Mouse (Mus musculus) monocyte, adult 59 days (primary cell): ENCODE measurements around the gene Olfr1179. TPM values are rescaled to one million over a fixed set of nuclear protein-coding genes. Genes with fewer than 3 reads are reported as not detected.

Source experiments
- total RNA-seq, 2 experiments: library from RNA; stranded (reverse); gene quantifications; one replicate each; pipeline ENCODE4 v1.2.4; 2023

Gene Olfr1179
- not detected for total RNA-seq

DNA sequence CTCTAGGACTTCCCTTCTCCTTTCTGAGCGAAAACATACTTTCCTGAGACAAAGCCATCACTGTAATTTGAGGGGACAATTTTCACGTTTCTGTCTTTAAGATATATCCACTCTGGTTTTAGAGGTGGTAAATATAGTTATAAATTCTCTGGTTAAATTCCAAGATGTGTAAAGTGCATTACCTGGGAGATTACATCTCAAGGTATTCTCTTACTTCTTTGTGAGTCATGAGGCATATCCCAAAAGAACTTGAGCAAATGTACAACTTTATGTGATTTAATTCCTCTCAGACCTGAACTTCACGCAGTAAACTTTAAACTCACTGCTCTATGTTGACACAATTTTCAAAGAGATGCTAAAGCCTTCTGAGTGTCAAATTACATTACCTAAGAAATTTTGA lies at the start of gene Olfr1179:
Gene Olfr1179 (minus strand): TSS at position 101 of the 400 bp plus-strand sequence.

GRCm38 (mm10) chr2:88454567-88454966 lies 48.3 kb upstream of the Olfr1179 start, which contains the start of gene Olfr1183:
Olfr1183 (plus strand) TSS chr2:88454867.

DNA sequence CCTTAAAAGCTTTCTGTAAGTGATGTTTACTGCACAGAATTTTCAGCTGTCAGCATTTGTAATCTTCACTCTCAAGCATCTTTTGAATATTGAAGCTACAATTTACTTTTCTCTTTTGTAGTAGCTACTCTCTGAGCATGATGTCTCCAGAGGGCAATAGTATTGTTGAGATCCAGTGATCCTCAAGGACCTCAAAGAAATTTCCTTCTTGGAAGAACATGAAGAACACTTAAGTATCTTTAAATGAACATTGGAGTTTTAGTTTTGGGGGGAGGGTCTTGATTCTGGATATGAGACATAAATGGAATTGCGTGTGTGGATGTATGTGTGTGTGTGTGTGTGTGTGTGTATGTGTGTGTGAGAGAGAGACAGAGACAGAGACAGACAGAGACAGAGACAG lies 42.8 kb upstream of the Olfr1179 start, which contains the start of gene Gm13757:
Gene Gm13757 (minus strand): TSS at position 101 of the 400 bp plus-strand sequence.

GRCm38 (mm10) chr2:88426071-88426470 lies 19.8 kb upstream of the Olfr1179 start, which contains the start of gene Olfr1181:
Olfr1181 (minus strand) TSS chr2:88426171.

DNA sequence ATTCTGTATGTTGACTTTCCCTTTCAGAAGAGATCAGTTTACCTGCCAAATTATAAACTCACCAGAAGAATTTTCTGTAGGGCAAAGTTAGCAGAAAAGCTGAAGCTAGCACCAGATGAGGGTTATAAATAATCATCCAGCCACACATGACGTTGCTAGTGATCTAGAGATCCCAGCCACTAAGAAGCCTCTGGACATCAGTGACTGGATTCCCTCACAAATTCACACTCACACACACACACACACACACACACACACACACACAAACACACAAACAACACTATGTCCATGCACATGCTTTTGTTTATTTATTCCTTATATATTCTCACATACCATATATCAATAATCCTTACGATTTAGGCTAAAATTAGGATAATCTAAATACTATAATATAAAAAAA lies 12.8 kb upstream of the Olfr1179 start, which contains the start of gene Olfr1180:
Gene Olfr1180 (minus strand): TSS at position 101 of the 400 bp plus-strand sequence.

GRCm38 (mm10) chr2:88386762-88387161 lies 19.5 kb downstream of the Olfr1179 start, which contains the start of gene Olfr1178:
Olfr1178 (plus strand) TSS chr2:88387062.

Other genes with a start within 250 kb of the Olfr1179 start
- not detected for gene Olfr1168, start 224.6 kb downstream of the Olfr1179 start, total RNA-seq
- gene Olfr1170, start 178.1 kb downstream of the Olfr1179 start, total RNA-seq = not detected
- under 1 TPM in 1 of 2 experiments, not detected in 1; 0.08 TPM for gene Olfr1173, start 126.6 kb downstream of the Olfr1179 start, total RNA-seq
- gene Olfr1174-ps, start 91.3 kb downstream of the Olfr1179 start, total RNA-seq = not detected
- gene Olfr1175-ps, start 79.2 kb downstream of the Olfr1179 start, total RNA-seq = not detected
- not detected for gene Olfr1176, start 69.7 kb downstream of the Olfr1179 start, total RNA-seq
- gene Olfr1177-ps, start 60.0 kb downstream of the Olfr1179 start, total RNA-seq = not detected
- gene Olfr1178, start 19.4 kb downstream of the Olfr1179 start, total RNA-seq = not detected
- gene Olfr1180, start 12.7 kb upstream of the Olfr1179 start, total RNA-seq = not detected
- gene Olfr1181, start 19.7 kb upstream of the Olfr1179 start, total RNA-seq = not detected
- not detected for gene Gm13757, start 42.7 kb upstream of the Olfr1179 start, total RNA-seq
- not detected for gene Olfr1183, start 48.4 kb upstream of the Olfr1179 start, total RNA-seq
- not detected for gene Olfr1184, start 77.1 kb upstream of the Olfr1179 start, total RNA-seq
- gene Olfr1185-ps1, start 86.9 kb upstream of the Olfr1179 start, total RNA-seq = not detected
- gene Olfr1186, start 112.1 kb upstream of the Olfr1179 start, total RNA-seq = not detected
- gene Olfr1188, start 150.5 kb upstream of the Olfr1179 start, total RNA-seq = not detected
- not detected for gene Olfr1189, start 180.0 kb upstream of the Olfr1179 start, total RNA-seq
- not detected for gene Olfr1191-ps1, start 234.1 kb upstream of the Olfr1179 start, total RNA-seq
- gene Olfr1192-ps1, start 242.1 kb upstream of the Olfr1179 start, total RNA-seq = not detected